Mouse (Mus musculus): ENCODE data around the gene Nubpl. TPM values are rescaled to one million over a fixed set of nuclear protein-coding genes. Genes with fewer than 3 reads are reported as not detected.

Nubpl gene
- polyA plus RNA-seq (2012; rRNA removed) = 2.1 TPM in 2 replicates

DNA sequence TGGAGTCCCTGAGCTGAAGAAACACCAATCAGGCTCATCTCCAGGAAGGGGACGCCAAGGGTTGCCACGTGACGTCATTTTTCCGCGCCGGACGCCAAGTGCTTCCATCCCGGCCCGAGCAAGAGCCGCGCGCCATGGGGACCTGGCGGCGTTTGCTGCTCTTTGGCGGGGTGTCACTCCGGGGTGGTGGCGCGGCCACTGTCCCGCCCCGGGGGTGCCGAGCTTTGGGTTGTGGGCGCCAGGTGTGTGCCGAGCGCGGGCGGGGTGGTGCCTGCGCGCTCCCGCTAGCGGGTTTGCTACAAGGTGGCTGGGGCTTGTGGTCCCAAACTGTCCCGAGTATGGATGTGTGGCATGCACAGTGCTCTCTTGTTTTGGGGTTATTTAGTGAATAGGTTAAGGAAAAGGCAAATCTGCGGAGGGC is at the start of gene Nubpl:
Nubpl (plus strand) TSS at position 88 of the 421 bp plus-strand sequence.

Other genes starting within 250 kb of the Nubpl start
- 7.4 and 9.5 TPM in 2 replicates for gene Heatr5a, start 126.4 kb upstream of the Nubpl start, polyA plus RNA-seq (2012; rRNA removed)
- gene Dtd2, start 91.2 kb upstream of the Nubpl start, polyA plus RNA-seq (2012; rRNA removed) = 8.9 and 11.5 TPM in 2 replicates
- not detected in 2 replicates for gene Gpr33, start 69.7 kb upstream of the Nubpl start, polyA plus RNA-seq (2012; rRNA removed)